Mouse (Mus musculus): ENCODE measurements around the gene Lrrc52. TPM values are rescaled to one million over a fixed set of nuclear protein-coding genes. Genes with fewer than 3 reads are reported as not detected.

The Lrrc52 gene
- polyA plus RNA-seq, 1 experiment from 2014 or later = not detected

- H3K4me3 ChIP-seq (replicated peaks) = no peak overlapping the region
- H3K27ac ChIP-seq = no peak overlapping the region
- H3K9me3 ChIP-seq = no peaks in the 10 kb centered on the region
- no peak for ATAC-seq
- H3K27me3 ChIP-seq (replicated peaks) = no peaks in the 10 kb centered on the region
- H3K4me2 ChIP-seq (replicated peaks) = no peak overlapping the region
- H3K9ac ChIP-seq = no peak overlapping the region
- no peaks in the 10 kb centered on the region for H3K4me1 ChIP-seq (replicated peaks)
- no peaks in the 10 kb centered on the region for H3K36me3 ChIP-seq
- 43% methylated on average over 5 of the region's 5 CpGs for WGBS
These were observed 1.3 kb upstream of the Lrrc52 start for GRCm38 (mm10) chr1:167467916-167468315.

GRCm38 (mm10) chr1:167457311-167457710 lies 9.3 kb downstream of the Lrrc52 start:
- Histone ChIP-seq H3K27me3 (replicated peaks) (no peaks in the 10 kb centered on the region), H3K9me3 (no peaks in the 10 kb centered on the region), H3K27ac (no peak overlapping the region), H3K9ac (no peak overlapping the region), H3K4me2 (replicated peaks) (no peak overlapping the region), H3K4me1 (replicated peaks) (no peaks in the 10 kb centered on the region), H3K4me3 (replicated peaks) (no peak overlapping the region), H3K36me3 (no peaks in the 10 kb centered on the region)
- no peak for ATAC-seq
- 63% methylated on average over 3 of the region's 3 CpGs for WGBS

- 81% methylated on average over 3 of the region's 3 CpGs for WGBS
- no peak overlapping the region for H3K4me2 ChIP-seq (replicated peaks)
- no peak overlapping the region for H3K4me3 ChIP-seq (replicated peaks)
- ATAC-seq = no peak
- no peak overlapping the region for H3K27ac ChIP-seq
- H3K9ac ChIP-seq = no peak overlapping the region
- H3K27me3 ChIP-seq (replicated peaks) = no peaks in the 10 kb centered on the region
- H3K4me1 ChIP-seq (replicated peaks) = 0 out of 2 replicates have a peak, but pooled peaks cover 4% of the 10 kb centered on the region
- H3K36me3 ChIP-seq = no peaks in the 10 kb centered on the region
- no peaks in the 10 kb centered on the region for H3K9me3 ChIP-seq
These were observed 13.5 kb downstream of the Lrrc52 start for GRCm38 (mm10) chr1:167453048-167453447.

GRCm38 (mm10) chr1:167452456-167452855 lies 14.1 kb downstream of the Lrrc52 start:
- H3K9ac ChIP-seq = no peak overlapping the region
- no peak for ATAC-seq
- no peak overlapping the region for H3K4me2 ChIP-seq (replicated peaks)
- H3K4me1 ChIP-seq (replicated peaks) = 0 out of 2 replicates have a peak, but pooled peaks cover 4% of the 10 kb centered on the region
- no peaks in the 10 kb centered on the region for H3K27me3 ChIP-seq (replicated peaks)
- no peak overlapping the region for H3K27ac ChIP-seq
- H3K9me3 ChIP-seq = no peaks in the 10 kb centered on the region
- H3K36me3 ChIP-seq = no peaks in the 10 kb centered on the region
- no peak overlapping the region for H3K4me3 ChIP-seq (replicated peaks)
- 66% methylated on average over 6 of the region's 6 CpGs for WGBS

- Histone ChIP-seq H3K27me3 (replicated peaks) (no peaks in the 10 kb centered on the region), H3K9ac (no peak overlapping the region), H3K27ac (no peak overlapping the region), H3K4me1 (replicated peaks) (0 out of 2 replicates have a peak, but pooled peaks cover 4% of the 10 kb centered on the region), H3K9me3 (no peaks in the 10 kb centered on the region), H3K4me3 (replicated peaks) (no peak overlapping the region), H3K36me3 (no peaks in the 10 kb centered on the region), H3K4me2 (replicated peaks) (no peak overlapping the region)
- no peak for ATAC-seq
- WGBS = 41% methylated on average over 7 of the region's 7 CpGs
These were observed 18.0 kb downstream of the Lrrc52 start for GRCm38 (mm10) chr1:167448598-167448997.

DNA sequence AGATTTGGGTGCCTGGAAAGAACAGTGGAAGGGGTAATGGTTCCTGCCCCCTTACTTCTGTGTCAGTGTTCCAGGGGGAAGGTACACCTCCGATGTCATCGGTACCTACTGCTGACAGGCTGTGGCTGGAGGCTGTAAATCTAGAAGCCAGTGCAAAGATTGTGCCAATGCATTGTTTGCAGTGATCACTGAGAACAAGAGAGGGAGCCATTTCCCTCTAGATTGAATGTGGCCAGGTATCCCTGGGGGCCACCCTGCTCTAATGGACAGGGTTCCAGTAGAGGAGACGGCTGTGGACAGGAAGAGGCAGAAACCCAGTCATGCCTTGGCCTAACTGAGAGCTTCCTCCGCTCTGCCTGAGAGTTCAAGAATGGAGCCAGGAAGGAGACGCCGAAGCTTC lies 18.5 kb downstream of the Lrrc52 start:
- Histone ChIP-seq H3K4me3 (replicated peaks) (no peak overlapping the region), H3K4me1 (replicated peaks) (0 out of 2 replicates have a peak, but pooled peaks cover 4% of the 10 kb centered on the region), H3K9ac (no peak overlapping the region), H3K9me3 (no peaks in the 10 kb centered on the region), H3K36me3 (no peaks in the 10 kb centered on the region), H3K27ac (no peak overlapping the region), H3K27me3 (replicated peaks) (no peaks in the 10 kb centered on the region), H3K4me2 (replicated peaks) (no peak overlapping the region)
- no peak for ATAC-seq
- 64% methylated on average over 6 of the region's 6 CpGs for WGBS

GRCm38 (mm10) chr1:167446516-167446915 lies 20.1 kb downstream of the Lrrc52 start:
- ATAC-seq = 0 out of 2 replicates have a peak, but pooled peaks have one; percentile 17
- no peak overlapping the region for H3K4me2 ChIP-seq (replicated peaks)
- 84% methylated on average over 6 of the region's 6 CpGs for WGBS

GRCm38 (mm10) chr1:167445167-167445566 lies 21.4 kb downstream of the Lrrc52 start:
- Histone ChIP-seq H3K4me2 (replicated peaks) (no peak overlapping the region), H3K9ac (no peak overlapping the region), H3K9me3 (no peaks in the 10 kb centered on the region), H3K4me3 (replicated peaks) (no peak overlapping the region), H3K27me3 (replicated peaks) (no peaks in the 10 kb centered on the region), H3K36me3 (no peaks in the 10 kb centered on the region), H3K4me1 (replicated peaks) (no peaks in the 10 kb centered on the region), H3K27ac (no peak overlapping the region)
- no peak for ATAC-seq
- WGBS = 76% methylated on average over 4 of the region's 4 CpGs

More at GRCm38 (mm10) chr1:167446516-167446915, 20.1 kb downstream of the Lrrc52 start:
- H3K9ac ChIP-seq = no peak overlapping the region
- H3K4me3 ChIP-seq (replicated peaks) = no peak overlapping the region
- no peaks in the 10 kb centered on the region for H3K27me3 ChIP-seq (replicated peaks)
- no peaks in the 10 kb centered on the region for H3K36me3 ChIP-seq
- no peak overlapping the region for H3K27ac ChIP-seq
- 0 out of 2 replicates have a peak, but pooled peaks cover 4% of the 10 kb centered on the region for H3K4me1 ChIP-seq (replicated peaks)
- H3K9me3 ChIP-seq = no peaks in the 10 kb centered on the region

GRCm38 (mm10) chr1:167438231-167438885 lies 28.2 kb downstream of the Lrrc52 start:
- Histone ChIP-seq H3K27ac (no peak overlapping the region), H3K36me3 (no peaks in the 10 kb centered on the region), H3K4me1 (replicated peaks) (no peaks in the 10 kb centered on the region), H3K9me3 (no peaks in the 10 kb centered on the region), H3K4me2 (replicated peaks) (no peak overlapping the region), H3K9ac (no peak overlapping the region), H3K27me3 (replicated peaks) (no peaks in the 10 kb centered on the region), H3K4me3 (replicated peaks) (no peak overlapping the region)
- no peak for ATAC-seq
- 67% methylated on average over 9 of the region's 9 CpGs for WGBS

DNA sequence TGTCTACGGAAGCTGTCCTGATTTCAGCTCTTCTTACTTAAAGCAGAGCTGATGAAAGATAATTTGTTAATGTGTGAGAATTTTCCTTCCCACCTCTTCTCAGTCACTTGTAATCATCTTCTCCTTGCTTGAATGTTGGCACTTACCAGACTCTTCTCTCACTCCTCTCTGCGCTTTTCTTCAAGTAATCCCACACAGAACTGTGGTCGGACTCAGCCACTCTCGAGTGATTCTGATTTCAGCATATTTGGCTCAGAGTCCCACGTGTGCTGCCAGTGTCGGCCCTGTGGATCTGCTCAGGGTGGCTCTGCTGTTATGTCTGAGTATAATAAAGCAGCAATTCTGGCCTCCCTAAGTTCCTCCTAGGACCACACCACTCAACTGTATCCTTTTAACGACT lies 29.5 kb downstream of the Lrrc52 start:
- 75% methylated on average over 7 of the region's 7 CpGs for WGBS
- Histone ChIP-seq H3K4me2 (replicated peaks) (no peak overlapping the region), H3K4me3 (replicated peaks) (no peak overlapping the region), H3K9me3 (no peaks in the 10 kb centered on the region), H3K36me3 (no peaks in the 10 kb centered on the region), H3K4me1 (replicated peaks) (no peaks in the 10 kb centered on the region), H3K27me3 (replicated peaks) (no peaks in the 10 kb centered on the region), H3K27ac (no peak overlapping the region), H3K9ac (no peak overlapping the region)
- no peak for ATAC-seq

GRCm38 (mm10) chr1:167436186-167436975 lies 30.2 kb downstream of the Lrrc52 start:
- no peaks in the 10 kb centered on the region for H3K36me3 ChIP-seq
- H3K9me3 ChIP-seq = no peaks in the 10 kb centered on the region
- H3K27me3 ChIP-seq (replicated peaks) = no peaks in the 10 kb centered on the region
- H3K27ac ChIP-seq = no peak overlapping the region
- H3K4me1 ChIP-seq (replicated peaks) = no peaks in the 10 kb centered on the region
- ATAC-seq = no peak
- H3K9ac ChIP-seq = no peak overlapping the region
- 84% methylated on average over 7 of the region's 7 CpGs for WGBS
- no peak overlapping the region for H3K4me2 ChIP-seq (replicated peaks)
- H3K4me3 ChIP-seq (replicated peaks) = no peak overlapping the region

- Histone ChIP-seq H3K4me2 (replicated peaks) (no peak overlapping the region), H3K36me3 (no peaks in the 10 kb centered on the region), H3K27ac (no peak overlapping the region), H3K9me3 (no peaks in the 10 kb centered on the region), H3K4me1 (replicated peaks) (no peaks in the 10 kb centered on the region), H3K27me3 (replicated peaks) (no peaks in the 10 kb centered on the region), H3K9ac (no peak overlapping the region), H3K4me3 (replicated peaks) (no peak overlapping the region)
- no peak for ATAC-seq
- 81% methylated on average over 4 of the region's 4 CpGs for WGBS
These were observed 31.6 kb downstream of the Lrrc52 start for GRCm38 (mm10) chr1:167434931-167435330.

All from intestine, embryonic 15.5 days (tissue).